Mouse (Mus musculus) forebrain, embryonic 12.5 days (tissue): Measurements from ENCODE around the gene Olfr622. TPM values are rescaled to one million over a fixed set of nuclear protein-coding genes. Genes with fewer than 3 reads are reported as not detected.

Source experiments
- ATAC-seq: fragments of 200-750 bp; cut with Nextera tagmentation; 2 replicates; pipeline ENCODE4 v1.8.0; 2017; ENCODE audit warnings: moderate TSS enrichment; ENCODE audit not compliant: low FRiP score
- H3K27ac ChIP-seq: fragments of 300-500 bp; sonication (generic); 2 replicates; pipeline ENCODE4 v1.5.1; 2016; ENCODE audit warnings: mild to moderate bottlenecking
- H3K27me3 ChIP-seq: fragments of 300-500 bp; sonication (generic); 2 replicates; pipeline ENCODE4 v1.6.1; 2016; ENCODE audit warnings: mild to moderate bottlenecking
- H3K36me3 ChIP-seq: fragments of 300-500 bp; sonication (generic); replicated peaks from 2 replicates; pipeline ENCODE4 v1.6.1; 2016; ENCODE audit warnings: mild to moderate bottlenecking
- H3K4me1 ChIP-seq: fragments of 300-500 bp; sonication (generic); 2 replicates; pipeline ENCODE4 v1.6.1; 2016
- H3K4me2 ChIP-seq: fragments of 300-500 bp; sonication (generic); 2 replicates; pipeline ENCODE4 v1.6.1; 2016; ENCODE audit warnings: mild to moderate bottlenecking, moderate library complexity
- H3K4me3 ChIP-seq: fragments of 300-500 bp; sonication (generic); replicated peaks from 2 replicates; pipeline ENCODE4 v1.5.1; 2016; ENCODE audit warnings: mild to moderate bottlenecking
- H3K9ac ChIP-seq: fragments of 300-500 bp; sonication (generic); 2 replicates; pipeline ENCODE4 v1.6.1; 2016; ENCODE audit warnings: mild to moderate bottlenecking
- H3K9me3 ChIP-seq: fragments of 300-500 bp; sonication (generic); 2 replicates; pipeline ENCODE4 v1.6.1; 2016
- WGBS: fragments of 180-500 bp; shearing (Covaris S2); methylation state at CpG from one replicate; pipeline ENCODE4 v1.1.7; 2016; 5-methylcytosine and 5-hydroxymethylcytosine counted together
- polyA plus RNA-seq: library from polyadenylated mRNA; unstranded; fragments of >200 nt; fragmentation: Nextera tagmentation; extraction: Ambion mirVana; gene quantifications from 2 replicates; pipeline ENCODE4 v1.2.1, GENCODE M21; 2016

Olfr622 gene
- not detected in 2 replicates for polyA plus RNA-seq

- no peaks in the 10 kb centered on the region for H3K4me1 ChIP-seq
- WGBS: 71% methylated on average over 1 of the region's 1 CpGs
- no peak for ATAC-seq
- H3K27ac ChIP-seq: no peak within 1 kb of the TSS
- H3K9me3 ChIP-seq: no peaks in the 10 kb centered on the region
- no peak within 1 kb of the TSS for H3K4me2 ChIP-seq
- H3K27me3 ChIP-seq: no peaks in the 10 kb centered on the region
- no peaks in the 10 kb centered on the region for H3K36me3 ChIP-seq
- no peak within 1 kb of the TSS for H3K9ac ChIP-seq
- no peak within 1 kb of the TSS for H3K4me3 ChIP-seq
These were observed at the start of gene Olfr622 for GRCm38 (mm10) chr7:103642602-103643001. TSS of gene Olfr622 (minus strand) at chr7:103642702.

GRCm38 (mm10) chr7:103682420-103682819 is 39.9 kb upstream of the Olfr622 start, which contains the start of gene Olfr625-ps1:
TSS of gene Olfr625-ps1 (plus strand) at chr7:103682720.
- Histone ChIP-seq H3K4me2 (no peak within 1 kb of the TSS), H3K27me3 (no peaks in the 10 kb centered on the region), H3K9ac (no peak within 1 kb of the TSS), H3K36me3 (no peaks in the 10 kb centered on the region), H3K4me1 (no peaks in the 10 kb centered on the region), H3K27ac (no peak within 1 kb of the TSS), H3K9me3 (no peaks in the 10 kb centered on the region), H3K4me3 (no peak within 1 kb of the TSS)
- ATAC-seq: no peak

- no peaks in the 10 kb centered on the region for H3K9me3 ChIP-seq
- H3K27ac ChIP-seq: no peak within 1 kb of the TSS
- H3K4me1 ChIP-seq: no peaks in the 10 kb centered on the region
- H3K4me2 ChIP-seq: no peak within 1 kb of the TSS
- no peaks in the 10 kb centered on the region for H3K36me3 ChIP-seq
- no peak for ATAC-seq
- H3K4me3 ChIP-seq: no peak within 1 kb of the TSS
- WGBS: 92% methylated on average over 2 of the region's 2 CpGs
- no peak within 1 kb of the TSS for H3K9ac ChIP-seq
- H3K27me3 ChIP-seq: no peaks in the 10 kb centered on the region
These were observed 28.6 kb upstream of the Olfr622 start, which contains the start of gene Olfr624 for GRCm38 (mm10) chr7:103671091-103671490. TSS of gene Olfr624 (minus strand) at chr7:103671191.

- no peak for ATAC-seq
- H3K4me2 ChIP-seq: no peak within 1 kb of the TSS
- no peak within 1 kb of the TSS for H3K9ac ChIP-seq
- H3K4me1 ChIP-seq: no peaks in the 10 kb centered on the region
- no peak within 1 kb of the TSS for H3K27ac ChIP-seq
- no peaks in the 10 kb centered on the region for H3K36me3 ChIP-seq
- no peak within 1 kb of the TSS for H3K4me3 ChIP-seq
- no peaks in the 10 kb centered on the region for H3K9me3 ChIP-seq
- no peaks in the 10 kb centered on the region for H3K27me3 ChIP-seq
These were observed 21.1 kb upstream of the Olfr622 start, which contains the start of gene Olfr623 for GRCm38 (mm10) chr7:103663598-103663997. TSS of gene Olfr623 (minus strand) at chr7:103663698.

GRCm38 (mm10) chr7:103644070-103644469 is 1.6 kb upstream of the Olfr622 start:
- Histone ChIP-seq H3K4me1 (no peaks in the 10 kb centered on the region), H3K9me3 (no peaks in the 10 kb centered on the region), H3K4me3 (no peak overlapping the region), H3K27me3 (no peaks in the 10 kb centered on the region), H3K36me3 (no peaks in the 10 kb centered on the region), H3K9ac (no peak overlapping the region), H3K4me2 (no peak overlapping the region), H3K27ac (no peak overlapping the region)
- whole genome bisulfite sequencing: 88% methylated on average over 4 of the region's 4 CpGs
- no peak for ATAC-seq

GRCm38 (mm10) chr7:103636795-103637194 is 5.7 kb downstream of the Olfr622 start:
- H3K27ac ChIP-seq: no peak overlapping the region
- no peaks in the 10 kb centered on the region for H3K36me3 ChIP-seq
- no peak overlapping the region for H3K4me3 ChIP-seq
- no peaks in the 10 kb centered on the region for H3K9me3 ChIP-seq
- H3K9ac ChIP-seq: no peak overlapping the region
- no peaks in the 10 kb centered on the region for H3K27me3 ChIP-seq
- H3K4me1 ChIP-seq: no peaks in the 10 kb centered on the region
- no peak for ATAC-seq
- H3K4me2 ChIP-seq: no peak overlapping the region

- WGBS: 84% methylated on average over 2 of the region's 2 CpGs
- Histone ChIP-seq H3K36me3 (no peaks in the 10 kb centered on the region), H3K9ac (no peak within 1 kb of the TSS), H3K4me1 (no peaks in the 10 kb centered on the region), H3K9me3 (no peaks in the 10 kb centered on the region), H3K27ac (no peak within 1 kb of the TSS), H3K4me2 (no peak within 1 kb of the TSS), H3K27me3 (no peaks in the 10 kb centered on the region), H3K4me3 (no peak within 1 kb of the TSS)
- ATAC-seq: no peak
These were observed 30.1 kb downstream of the Olfr622 start, which contains the start of gene Olfr620 for GRCm38 (mm10) chr7:103612434-103612833. TSS of gene Olfr620 (minus strand) at chr7:103612534.

- ATAC-seq: no peak
- no peaks in the 10 kb centered on the region for H3K36me3 ChIP-seq
- no peak overlapping the region for H3K9ac ChIP-seq
- no peaks in the 10 kb centered on the region for H3K4me1 ChIP-seq
- no peak overlapping the region for H3K4me3 ChIP-seq
- WGBS: 86% methylated on average over 2 of the region's 2 CpGs
- no peak overlapping the region for H3K27ac ChIP-seq
- no peaks in the 10 kb centered on the region for H3K9me3 ChIP-seq
- H3K27me3 ChIP-seq: no peaks in the 10 kb centered on the region
- no peak overlapping the region for H3K4me2 ChIP-seq
These were observed 35.1 kb downstream of the Olfr622 start for GRCm38 (mm10) chr7:103607425-103607824.

- Histone ChIP-seq H3K27ac (no peak within 1 kb of the TSS), H3K4me2 (no peak within 1 kb of the TSS), H3K27me3 (no peaks in the 10 kb centered on the region), H3K9ac (no peak within 1 kb of the TSS), H3K4me3 (no peak within 1 kb of the TSS), H3K9me3 (no peaks in the 10 kb centered on the region), H3K4me1 (no peaks in the 10 kb centered on the region), H3K36me3 (no peaks in the 10 kb centered on the region)
- ATAC-seq: no peak
These were observed 42.2 kb downstream of the Olfr622 start, which contains the start of gene Olfr619 for GRCm38 (mm10) chr7:103600275-103600674. TSS of gene Olfr619 (plus strand) at chr7:103600575.

GRCm38 (mm10) chr7:103589803-103590202 is 52.7 kb downstream of the Olfr622 start, which contains the start of gene Olfr618:
TSS of gene Olfr618 (plus strand) at chr7:103590103.
- no peak within 1 kb of the TSS for H3K27ac ChIP-seq
- H3K4me2 ChIP-seq: no peak within 1 kb of the TSS
- WGBS: 60% methylated on average over 2 of the region's 2 CpGs
- no peak within 1 kb of the TSS for H3K4me3 ChIP-seq
- H3K9ac ChIP-seq: no peak within 1 kb of the TSS
- ATAC-seq: no peak
- no peaks in the 10 kb centered on the region for H3K4me1 ChIP-seq
- no peaks in the 10 kb centered on the region for H3K9me3 ChIP-seq
- no peaks in the 10 kb centered on the region for H3K27me3 ChIP-seq
- no peaks in the 10 kb centered on the region for H3K36me3 ChIP-seq

Other genes with a start within 250 kb of the Olfr622 start
- not detected in 2 replicates for gene Usp17lc, start 227.6 kb downstream of the Olfr622 start, polyA plus RNA-seq
- not detected in 2 replicates for gene Olfr605, start 197.3 kb downstream of the Olfr622 start, polyA plus RNA-seq
- gene Olfr606, start 193.7 kb downstream of the Olfr622 start, polyA plus RNA-seq: not detected in 2 replicates
- gene Olfr607, start 178.6 kb downstream of the Olfr622 start, polyA plus RNA-seq: not detected in 2 replicates
- gene Olfr608, start 172.8 kb downstream of the Olfr622 start, polyA plus RNA-seq: not detected in 2 replicates
- not detected in 2 replicates for gene Olfr609, start 144.6 kb downstream of the Olfr622 start, polyA plus RNA-seq
- not detected in 2 replicates for gene Olfr610, start 130.6 kb downstream of the Olfr622 start, polyA plus RNA-seq
- gene Olfr611, start 121.9 kb downstream of the Olfr622 start, polyA plus RNA-seq: not detected in 2 replicates
- not detected in 2 replicates for gene Olfr612, start 100.0 kb downstream of the Olfr622 start, polyA plus RNA-seq
- gene Olfr613, start 94.6 kb downstream of the Olfr622 start, polyA plus RNA-seq: not detected in 2 replicates
- not detected in 2 replicates for gene Olfr615, start 86.6 kb downstream of the Olfr622 start, polyA plus RNA-seq
- not detected in 2 replicates for gene Olfr616, start 73.6 kb downstream of the Olfr622 start, polyA plus RNA-seq
- gene Olfr617, start 69.6 kb downstream of the Olfr622 start, polyA plus RNA-seq: not detected in 2 replicates
- gene Olfr618, start 52.6 kb downstream of the Olfr622 start, polyA plus RNA-seq: not detected in 2 replicates
- not detected in 2 replicates for gene Olfr619, start 42.1 kb downstream of the Olfr622 start, polyA plus RNA-seq
- not detected in 2 replicates for gene Olfr620, start 30.2 kb downstream of the Olfr622 start, polyA plus RNA-seq
- not detected in 2 replicates for gene Olfr623, start 21.0 kb upstream of the Olfr622 start, polyA plus RNA-seq
- 0.04 TPM in 2 replicates for gene Olfr624, start 28.5 kb upstream of the Olfr622 start, polyA plus RNA-seq
- not detected in 2 replicates for gene Olfr625-ps1, start 40.0 kb upstream of the Olfr622 start, polyA plus RNA-seq
- gene Olfr243, start 72.0 kb upstream of the Olfr622 start, polyA plus RNA-seq: not detected in 2 replicates
- gene Olfr628, start 87.7 kb upstream of the Olfr622 start, polyA plus RNA-seq: not detected in 2 replicates
- not detected in 2 replicates for gene Olfr629, start 102.2 kb upstream of the Olfr622 start, polyA plus RNA-seq
- not detected in 2 replicates for gene Olfr630, start 114.6 kb upstream of the Olfr622 start, polyA plus RNA-seq
- gene Olfr69, start 128.9 kb upstream of the Olfr622 start, polyA plus RNA-seq: not detected in 2 replicates
- gene Olfr68, start 137.0 kb upstream of the Olfr622 start, polyA plus RNA-seq: not detected in 2 replicates
- not detected in 2 replicates for gene Olfr67, start 149.1 kb upstream of the Olfr622 start, polyA plus RNA-seq
- gene Hbb-bt, start 171.3 kb upstream of the Olfr622 start, polyA plus RNA-seq: 599 and 788 TPM in 2 replicates
- 465 and 620 TPM in 2 replicates for gene Hbb-bs, start 185.4 kb upstream of the Olfr622 start, polyA plus RNA-seq
- gene Hbb-bh2, start 197.8 kb upstream of the Olfr622 start, polyA plus RNA-seq: 0.50 TPM in 1 of 2 replicates, not detected in the other
- 427 and 624 TPM in 2 replicates for gene Hbb-bh1, start 200.5 kb upstream of the Olfr622 start, polyA plus RNA-seq
- 6,398 and 8,559 TPM in 2 replicates for gene Hbb-y, start 210.5 kb upstream of the Olfr622 start, polyA plus RNA-seq
- not detected in 2 replicates for gene Olfr66, start 243.6 kb upstream of the Olfr622 start, polyA plus RNA-seq